Mouse (Mus musculus) forebrain, embryonic 14.5 days (tissue): ENCODE measurements around the gene Ndel1. TPM values are rescaled to one million over a fixed set of nuclear protein-coding genes. Genes with fewer than 3 reads are reported as not detected.
A peak's percentile ranks its signal among the peaks of the same experiment; 100 is the strongest.

Experiments used
- ATAC-seq: fragments of 200-750 bp; cut with Nextera tagmentation; 2 replicates; pipeline ENCODE4 v1.8.0; 2017; ENCODE audit warnings: mild to moderate bottlenecking, moderate library complexity
- DNase-seq: peaks from one replicate; pipeline ENCODE4 v3.0.0-alpha.2; 2015; ENCODE audit warnings: low spot score
- H3K27ac ChIP-seq: fragments of 300-500 bp; sonication (generic); 2 replicates; pipeline ENCODE4 v1.5.1; 2014; ENCODE audit warnings: low read depth, mild to moderate bottlenecking, control low read depth, low read length, moderate library complexity
- H3K27me3 ChIP-seq: fragments of 300-500 bp; sonication (generic); replicated peaks from 2 replicates; pipeline ENCODE4 v1.6.1; 2014; ENCODE audit warnings: low read length, control low read depth, mixed read lengths; ENCODE audit not compliant: control insufficient read depth, insufficient read depth
- H3K36me3 ChIP-seq: fragments of 300-500 bp; sonication (generic); 2 replicates; pipeline ENCODE4 v1.6.1; 2014; ENCODE audit warnings: low read length, control low read depth; ENCODE audit not compliant: control insufficient read depth, insufficient read depth
- H3K4me1 ChIP-seq: fragments of 300-500 bp; sonication (generic); 2 replicates; pipeline ENCODE4 v1.6.1; 2014; ENCODE audit warnings: antibody characterized with exemption, low read length, control low read depth; ENCODE audit not compliant: control insufficient read depth, insufficient read depth
- H3K4me2 ChIP-seq: fragments of 300-500 bp; sonication (generic); 2 replicates; pipeline ENCODE4 v1.6.1; 2014; ENCODE audit warnings: mild to moderate bottlenecking, control low read depth, low read length
- H3K4me3 ChIP-seq: fragments of 300-500 bp; sonication (generic); 2 replicates; pipeline ENCODE4 v1.5.1; 2014; ENCODE audit warnings: low read depth, low read length, control low read depth
- H3K9ac ChIP-seq: fragments of 300-500 bp; sonication (generic); 2 replicates; pipeline ENCODE4 v1.6.1; 2014; ENCODE audit warnings: mild to moderate bottlenecking, low read length, control low read depth, moderate library complexity
- H3K9me3 ChIP-seq: fragments of 300-500 bp; sonication (generic); replicated peaks from 2 replicates; pipeline ENCODE4 v1.6.1; 2016; ENCODE audit warnings: low read length, control low read depth, mixed read lengths; ENCODE audit not compliant: control insufficient read depth
- WGBS: fragments of 180-500 bp; shearing (Covaris S2); extraction: QIAGEN DNeasy Blood & Tissue Kit; methylation state at CpG from one replicate; pipeline ENCODE4 v1.1.7; 2014; 5-methylcytosine and 5-hydroxymethylcytosine counted together
- polyA plus RNA-seq: library from polyadenylated mRNA; unstranded; fragments of >200 nt; fragmentation: Nextera tagmentation; extraction: Ambion mirVana; gene quantifications from 2 replicates; pipeline ENCODE4 v1.2.1, GENCODE M21; 2014

The Ndel1 gene
- polyA plus RNA-seq, 1 experiment from 2014 or later = 70.0 TPM

- no peak within 1 kb of the TSS for H3K9ac ChIP-seq
- ATAC-seq = no peak
- no peaks in the 10 kb centered on the region for H3K9me3 ChIP-seq
- H3K36me3 ChIP-seq = no peaks in the 10 kb centered on the region
- no peak within 1 kb of the TSS for H3K27ac ChIP-seq
- 45% methylated on average over 6 of the region's 6 CpGs for WGBS
- H3K4me3 ChIP-seq = no peak within 1 kb of the TSS
- no peaks in the 10 kb centered on the region for H3K27me3 ChIP-seq
- H3K4me2 ChIP-seq = no peak within 1 kb of the TSS
- no peaks in the 10 kb centered on the region for H3K4me1 ChIP-seq
- no peak for DNase-seq
Measured at GRCm38 (mm10) chr11:68888253-68888652, 16.6 kb upstream of the Ndel1 start, which contains the start of gene Rnf222. Rnf222 (plus strand) TSS chr11:68888553.

DNA sequence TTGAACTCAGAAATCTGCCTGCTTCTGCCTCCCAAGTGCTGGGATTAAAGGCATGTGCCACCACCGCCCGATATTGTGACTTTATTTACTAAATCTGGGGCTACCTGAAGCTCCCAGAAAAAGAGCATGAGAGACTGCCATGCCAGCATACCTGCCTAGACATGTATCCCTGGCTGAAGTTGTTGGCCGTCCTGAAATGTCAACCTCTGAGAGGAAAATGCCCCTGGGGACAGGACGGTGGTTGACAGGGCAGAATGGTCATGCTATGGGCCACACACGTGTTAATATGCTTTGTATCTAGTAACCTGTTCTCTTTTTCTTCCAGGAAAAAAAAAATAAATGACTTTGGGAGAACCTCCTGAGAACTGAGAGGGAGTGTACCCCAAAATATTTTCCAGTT is 14.4 kb upstream of the Ndel1 start:
- H3K4me1 ChIP-seq = no peaks in the 10 kb centered on the region
- H3K4me3 ChIP-seq = no peak overlapping the region
- H3K9ac ChIP-seq = no peak overlapping the region
- no peaks in the 10 kb centered on the region for H3K27me3 ChIP-seq
- H3K9me3 ChIP-seq = no peaks in the 10 kb centered on the region
- H3K36me3 ChIP-seq = no peaks in the 10 kb centered on the region
- DNase-seq (no peak), ATAC-seq (no peak)
- no peak overlapping the region for H3K27ac ChIP-seq
- WGBS = 83% methylated on average over 5 of the region's 5 CpGs
- H3K4me2 ChIP-seq = no peak overlapping the region

GRCm38 (mm10) chr11:68884368-68884767 is 12.7 kb upstream of the Ndel1 start:
- Histone ChIP-seq H3K9ac (no peak overlapping the region), H3K4me3 (no peak overlapping the region), H3K4me2 (no peak overlapping the region), H3K27me3 (no peaks in the 10 kb centered on the region), H3K4me1 (no peaks in the 10 kb centered on the region), H3K27ac (no peak overlapping the region), H3K36me3 (no peaks in the 10 kb centered on the region), H3K9me3 (no peaks in the 10 kb centered on the region)
- ATAC-seq (no peak), DNase-seq (no peak)
- WGBS = 82% methylated on average over 5 of the region's 5 CpGs

GRCm38 (mm10) chr11:68883843-68884242 is 12.2 kb upstream of the Ndel1 start:
- no peak overlapping the region for H3K4me2 ChIP-seq
- no peaks in the 10 kb centered on the region for H3K4me1 ChIP-seq
- H3K36me3 ChIP-seq = no peaks in the 10 kb centered on the region
- ATAC-seq = no peak
- no peak overlapping the region for H3K4me3 ChIP-seq
- no peak overlapping the region for H3K27ac ChIP-seq
- DNase-seq = no peak
- H3K27me3 ChIP-seq = no peaks in the 10 kb centered on the region
- H3K9me3 ChIP-seq = no peaks in the 10 kb centered on the region
- 81% methylated on average over 2 of the region's 2 CpGs for WGBS
- no peak overlapping the region for H3K9ac ChIP-seq

DNA sequence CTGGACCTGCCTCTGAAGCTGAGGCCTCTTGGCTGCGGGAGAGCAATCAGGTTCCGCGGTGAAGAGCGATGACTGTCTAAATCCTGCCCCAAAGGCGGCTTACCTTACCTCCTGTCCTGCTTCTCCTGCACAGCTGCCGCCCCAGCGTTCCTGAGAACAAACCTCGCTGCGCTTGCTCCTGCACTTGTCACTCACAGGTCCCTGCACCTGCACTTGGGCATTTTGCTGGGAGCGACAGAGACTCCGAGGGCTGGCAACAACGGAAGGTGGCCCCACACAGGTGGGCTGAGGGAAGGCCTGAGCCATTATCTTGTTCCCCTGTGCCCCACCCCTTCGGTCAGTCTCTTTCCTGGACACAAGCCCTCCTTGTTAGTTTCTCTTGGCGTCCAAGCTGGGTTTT is 10.4 kb upstream of the Ndel1 start:
- H3K27ac ChIP-seq = no peak overlapping the region
- H3K4me2 ChIP-seq = no peak overlapping the region
- no peak overlapping the region for H3K4me3 ChIP-seq
- H3K36me3 ChIP-seq = no peaks in the 10 kb centered on the region
- H3K4me1 ChIP-seq = no peaks in the 10 kb centered on the region
- H3K27me3 ChIP-seq = no peaks in the 10 kb centered on the region
- H3K9me3 ChIP-seq = no peaks in the 10 kb centered on the region
- 17% methylated on average over 14 of the region's 14 CpGs for WGBS
- no peak for DNase-seq
- H3K9ac ChIP-seq = no peak overlapping the region
- no peak for ATAC-seq

GRCm38 (mm10) chr11:68878811-68879210 is 7.2 kb upstream of the Ndel1 start:
- Histone ChIP-seq H3K27me3 (no peaks in the 10 kb centered on the region), H3K36me3 (no peaks in the 10 kb centered on the region), H3K9ac (no peak overlapping the region), H3K4me2 (no peak overlapping the region), H3K4me1 (no peaks in the 10 kb centered on the region), H3K4me3 (no peak overlapping the region), H3K9me3 (no peaks in the 10 kb centered on the region), H3K27ac (no peak overlapping the region)
- no peak for ATAC-seq
- WGBS = 82% methylated on average over 5 of the region's 5 CpGs
- DNase-seq = no peak

- no peak overlapping the region for H3K27ac ChIP-seq
- H3K4me3 ChIP-seq = no peak overlapping the region
- no peak overlapping the region for H3K9ac ChIP-seq
- ATAC-seq = no peak
- 0% methylated on average over 2 of the region's 2 CpGs for WGBS
- H3K36me3 ChIP-seq = no peaks in the 10 kb centered on the region
- DNase-seq = peak; percentile 86
- no peak overlapping the region for H3K4me2 ChIP-seq
- no peaks in the 10 kb centered on the region for H3K9me3 ChIP-seq
- H3K4me1 ChIP-seq = no peaks in the 10 kb centered on the region
- no peaks in the 10 kb centered on the region for H3K27me3 ChIP-seq
Measured at GRCm38 (mm10) chr11:68874841-68875240, 3.2 kb upstream of the Ndel1 start.

DNA sequence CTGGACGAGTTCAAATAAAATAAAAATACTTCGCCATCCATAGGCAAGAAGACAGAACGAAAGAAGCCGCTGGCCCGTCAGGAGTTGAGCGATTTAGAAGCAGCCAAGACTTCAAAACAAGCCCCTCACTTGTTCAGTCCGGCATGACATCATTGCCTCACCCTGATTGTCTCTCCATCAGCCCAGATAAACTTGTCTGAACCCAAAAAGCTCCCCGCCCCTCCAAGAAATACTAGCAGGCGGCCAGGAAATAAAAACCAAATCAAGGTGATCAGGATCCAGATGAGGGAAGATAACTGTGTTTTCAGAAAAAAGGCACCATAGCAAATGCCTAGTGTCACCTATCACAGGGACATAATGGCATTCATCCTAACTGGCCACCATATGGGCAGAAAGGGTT is 381 bp downstream of the Ndel1 start:
- H3K9me3 ChIP-seq = no peaks in the 10 kb centered on the region
- H3K4me3 ChIP-seq = no peak overlapping the region
- H3K27me3 ChIP-seq = no peaks in the 10 kb centered on the region
- WGBS = 80% methylated on average over 9 of the region's 9 CpGs
- H3K27ac ChIP-seq = no peak overlapping the region
- no peak overlapping the region for H3K9ac ChIP-seq
- no peaks in the 10 kb centered on the region for H3K4me1 ChIP-seq
- H3K36me3 ChIP-seq = no peaks in the 10 kb centered on the region
- DNase-seq (no peak), ATAC-seq (no peak)
- H3K4me2 ChIP-seq = no peak overlapping the region

- Histone ChIP-seq H3K4me1 (no peaks in the 10 kb centered on the region), H3K36me3 (no peaks in the 10 kb centered on the region), H3K4me3 (no peak overlapping the region), H3K27me3 (no peaks in the 10 kb centered on the region), H3K9me3 (no peaks in the 10 kb centered on the region), H3K27ac (no peak overlapping the region), H3K4me2 (no peak overlapping the region), H3K9ac (no peak overlapping the region)
- 67% methylated on average over 9 of the region's 9 CpGs for WGBS
- DNase-seq (peak; percentile 6), ATAC-seq (no peak)
Measured at GRCm38 (mm10) chr11:68864544-68865189, 7.0 kb downstream of the Ndel1 start.
